Mouse (Mus musculus): Measurements from ENCODE around the gene Kcnh4. TPM values are rescaled to one million over a fixed set of nuclear protein-coding genes. Genes with fewer than 3 reads are reported as not detected.
"Not testable (repeated sequence)": the region's sequence is repeated elsewhere in the genome, so short reads cannot be mapped to it uniquely, and the experiment has no call there.

Kcnh4 gene
- polyA plus RNA-seq (2016; fragmentation: Nextera tagmentation; extraction: Ambion mirVana) = not detected in 2 replicates

GRCm38 (mm10) chr11:100759611-100760233 lies at the start of gene Kcnh4:
Kcnh4 (minus strand) TSS chr11:100759942.
- Histone ChIP-seq H3K36me3 (no peaks in the 10 kb centered on the region), H3K9me3 (replicated peaks) (no peaks in the 10 kb centered on the region), H3K27ac (peak within 1 kb of the TSS; percentile 74; the same call in 1 of the 2 replicates), H3K4me1 (peaks cover 24% of the 10 kb centered on the region), H3K27me3 (ENCODE audit: low read depth, poor library complexity, severe bottlenecking) (peaks cover 76% of the 10 kb centered on the region), H3K4me3 (peak within 1 kb of the TSS; percentile 46)
- DNase-seq (ENCODE audit: low spot score) = peak; percentile 44
- under 1% methylated on average over 51 of the region's 51 CpGs for WGBS

GRCm38 (mm10) chr11:100806380-100807305 lies 46.9 kb upstream of the Kcnh4 start:
- 83% methylated on average over 20 of the region's 20 CpGs for WGBS
- Histone ChIP-seq H3K36me3 (peaks cover 34% of the 10 kb centered on the region), H3K27ac (no peak overlapping the region)

GRCm38 (mm10) chr11:100805535-100805934 lies 45.8 kb upstream of the Kcnh4 start:
- WGBS = 78% methylated on average over 7 of the region's 7 CpGs
- H3K27me3 ChIP-seq (ENCODE audit: low read depth, poor library complexity, severe bottlenecking) = no peaks in the 10 kb centered on the region
- no peak for DNase-seq (ENCODE audit: low spot score)
- H3K4me3 ChIP-seq = no peak overlapping the region
- peaks cover 6% of the 10 kb centered on the region for H3K4me1 ChIP-seq
- no peaks in the 10 kb centered on the region for H3K9me3 ChIP-seq (replicated peaks)
- no peak overlapping the region for H3K27ac ChIP-seq
- peaks cover 44% of the 10 kb centered on the region for H3K36me3 ChIP-seq

More at GRCm38 (mm10) chr11:100806380-100807305, 46.9 kb upstream of the Kcnh4 start:
- Histone ChIP-seq H3K9me3 (replicated peaks) (no peaks in the 10 kb centered on the region), H3K27me3 (ENCODE audit: low read depth, poor library complexity, severe bottlenecking) (no peaks in the 10 kb centered on the region), H3K4me3 (no peak overlapping the region), H3K4me1 (peaks cover 6% of the 10 kb centered on the region)
- DNase-seq (ENCODE audit: low spot score) = no peak

- no peaks in the 10 kb centered on the region for H3K27me3 ChIP-seq (ENCODE audit: low read depth, poor library complexity, severe bottlenecking)
- peaks cover 46% of the 10 kb centered on the region for H3K36me3 ChIP-seq
- no peaks in the 10 kb centered on the region for H3K9me3 ChIP-seq (replicated peaks)
- H3K27ac ChIP-seq = no peak overlapping the region
- WGBS = 95% methylated on average over 10 of the region's 10 CpGs
- peaks cover 13% of the 10 kb centered on the region for H3K4me1 ChIP-seq
- DNase-seq (ENCODE audit: low spot score) = no peak
- no peak overlapping the region for H3K4me3 ChIP-seq
Measured at GRCm38 (mm10) chr11:100804409-100804808, 44.7 kb upstream of the Kcnh4 start.

- no peak overlapping the region for H3K4me3 ChIP-seq
- no peak overlapping the region for H3K27ac ChIP-seq
- peaks cover 8% of the 10 kb centered on the region for H3K4me1 ChIP-seq
- 63% methylated on average over 5 of the region's 5 CpGs for WGBS
- DNase-seq (ENCODE audit: low spot score) = no peak
- H3K36me3 ChIP-seq = peaks cover 55% of the 10 kb centered on the region
- H3K9me3 ChIP-seq (replicated peaks) = no peaks in the 10 kb centered on the region
- H3K27me3 ChIP-seq (ENCODE audit: low read depth, poor library complexity, severe bottlenecking) = no peaks in the 10 kb centered on the region
Measured at GRCm38 (mm10) chr11:100799426-100799825, 39.7 kb upstream of the Kcnh4 start.

GRCm38 (mm10) chr11:100796585-100796984 lies 36.8 kb upstream of the Kcnh4 start:
- Histone ChIP-seq H3K36me3 (peaks cover 30% of the 10 kb centered on the region), H3K4me3 (no peak overlapping the region), H3K27me3 (ENCODE audit: low read depth, poor library complexity, severe bottlenecking) (no peaks in the 10 kb centered on the region), H3K4me1 (peaks cover 8% of the 10 kb centered on the region), H3K9me3 (replicated peaks) (no peaks in the 10 kb centered on the region), H3K27ac (no peak overlapping the region)
- WGBS = 63% methylated on average over 8 of the region's 8 CpGs
- no peak for DNase-seq (ENCODE audit: low spot score)

- no peak for DNase-seq (ENCODE audit: low spot score)
- Histone ChIP-seq H3K4me1 (peaks cover 8% of the 10 kb centered on the region), H3K9me3 (replicated peaks) (no peaks in the 10 kb centered on the region), H3K27me3 (ENCODE audit: low read depth, poor library complexity, severe bottlenecking) (no peaks in the 10 kb centered on the region), H3K27ac (no peak overlapping the region), H3K36me3 (peaks cover 24% of the 10 kb centered on the region), H3K4me3 (no peak overlapping the region)
- WGBS = 93% methylated on average over 2 of the region's 2 CpGs
Measured at GRCm38 (mm10) chr11:100795386-100795785, 35.6 kb upstream of the Kcnh4 start.

GRCm38 (mm10) chr11:100791457-100792049 lies 31.8 kb upstream of the Kcnh4 start:
- Histone ChIP-seq H3K36me3 (peaks cover 19% of the 10 kb centered on the region), H3K9me3 (replicated peaks) (no peaks in the 10 kb centered on the region), H3K4me1 (peaks cover 24% of the 10 kb centered on the region), H3K27ac (no peak overlapping the region), H3K4me3 (no peak overlapping the region), H3K27me3 (ENCODE audit: low read depth, poor library complexity, severe bottlenecking) (no peaks in the 10 kb centered on the region)
- WGBS = 84% methylated on average over 2 of the region's 2 CpGs
- no peak for DNase-seq (ENCODE audit: low spot score)

- H3K36me3 ChIP-seq = peaks cover 15% of the 10 kb centered on the region; the same call in 1 of the 2 replicates
- not testable (repeated sequence) for H3K27me3 ChIP-seq (ENCODE audit: low read depth, poor library complexity, severe bottlenecking)
Measured at GRCm38 (mm10) chr11:100790644-100791043, 30.9 kb upstream of the Kcnh4 start.

GRCm38 (mm10) chr11:100789702-100790101 lies 30.0 kb upstream of the Kcnh4 start:
- Histone ChIP-seq H3K27me3 (ENCODE audit: low read depth, poor library complexity, severe bottlenecking) (no peaks in the 10 kb centered on the region), H3K36me3 (peaks cover 15% of the 10 kb centered on the region; the same call in 1 of the 2 replicates), H3K4me1 (peaks cover 28% of the 10 kb centered on the region), H3K9me3 (replicated peaks) (no peaks in the 10 kb centered on the region), H3K27ac (no peak overlapping the region), H3K4me3 (no peak overlapping the region)
- 86% methylated on average over 3 of the region's 3 CpGs for WGBS
- DNase-seq (ENCODE audit: low spot score) = no peak

More at GRCm38 (mm10) chr11:100790644-100791043, 30.9 kb upstream of the Kcnh4 start:
- not testable (repeated sequence) for DNase-seq (ENCODE audit: low spot score); H3K27ac ChIP-seq; H3K9me3 ChIP-seq (replicated peaks); H3K4me3 ChIP-seq
- 87% methylated on average over 9 of the region's 9 CpGs for WGBS
- H3K4me1 ChIP-seq = peaks cover 28% of the 10 kb centered on the region

- H3K4me1 ChIP-seq = peaks cover 28% of the 10 kb centered on the region
- no peak overlapping the region for H3K27ac ChIP-seq
- 93% methylated on average over 2 of the region's 2 CpGs for whole genome bisulfite sequencing
- H3K27me3 ChIP-seq (ENCODE audit: low read depth, poor library complexity, severe bottlenecking) = no peaks in the 10 kb centered on the region
- DNase-seq (ENCODE audit: low spot score) = no peak
- no peaks in the 10 kb centered on the region for H3K9me3 ChIP-seq (replicated peaks)
- peaks cover 35% of the 10 kb centered on the region for H3K36me3 ChIP-seq
- no peak overlapping the region for H3K4me3 ChIP-seq
Measured at GRCm38 (mm10) chr11:100785774-100786173, 26.0 kb upstream of the Kcnh4 start.

- peaks cover 31% of the 10 kb centered on the region for H3K36me3 ChIP-seq
- WGBS = 90% methylated on average over 8 of the region's 8 CpGs
Measured at GRCm38 (mm10) chr11:100784286-100784685, 24.5 kb upstream of the Kcnh4 start.

More at GRCm38 (mm10) chr11:100784286-100784685, 24.5 kb upstream of the Kcnh4 start:
- peaks cover 24% of the 10 kb centered on the region for H3K4me1 ChIP-seq
- no peaks in the 10 kb centered on the region for H3K27me3 ChIP-seq (ENCODE audit: low read depth, poor library complexity, severe bottlenecking)
- no peaks in the 10 kb centered on the region for H3K9me3 ChIP-seq (replicated peaks)
- no peak overlapping the region for H3K27ac ChIP-seq
- no peak for DNase-seq (ENCODE audit: low spot score)
- no peak overlapping the region for H3K4me3 ChIP-seq
